Mouse (Mus musculus): ENCODE results near the gene Ptcra. TPM values are rescaled to one million over a fixed set of nuclear protein-coding genes. Genes with fewer than 3 reads are reported as not detected.
A peak's percentile ranks its signal among the peaks of the same experiment; 100 is the strongest.
"Not testable (repeated sequence)": the region's sequence is repeated elsewhere in the genome, so short reads cannot be mapped to it uniquely, and the experiment has no call there.

Ptcra gene
- total RNA-seq, 4 experiments from 2014 or later, result not detected

DNA sequence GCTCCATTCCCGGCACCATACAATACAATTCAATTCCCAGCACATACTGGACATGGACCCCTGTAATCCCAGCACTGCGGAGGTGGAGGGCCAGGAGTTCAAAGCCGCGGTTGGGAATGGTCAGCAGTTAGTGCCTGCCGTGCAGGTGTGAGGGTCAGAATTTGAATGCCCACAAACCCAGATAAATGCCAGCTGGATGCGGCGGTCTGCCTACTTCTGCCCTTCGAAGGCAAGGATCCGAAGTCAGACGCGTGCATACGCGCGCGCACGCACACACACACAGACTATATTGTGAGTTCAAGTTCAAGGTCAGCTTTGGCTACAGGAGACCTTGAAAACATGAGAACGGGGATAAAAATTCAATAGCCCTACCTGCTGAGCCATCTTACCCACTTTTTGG, 8.1 kb upstream of the Ptcra start:
- peak in 1 of 2 experiments; percentile 11 for DNase-seq (ENCODE audit: low spot score in 2 of 2)

GRCm38 (mm10) chr17:46771025-46771424, 7.5 kb upstream of the Ptcra start:
- DNase-seq (ENCODE audit: low spot score in 2 of 2), result no peak

- DNase-seq (ENCODE audit: low spot score in 2 of 2), result no peak
These were observed 7.0 kb upstream of the Ptcra start for GRCm38 (mm10) chr17:46770546-46770945.

GRCm38 (mm10) chr17:46767868-46768267, 4.4 kb upstream of the Ptcra start:
- DNase-seq (ENCODE audit: low spot score in 2 of 2), result no peak

GRCm38 (mm10) chr17:46764916-46765315, 1.4 kb upstream of the Ptcra start:
- DNase-seq (ENCODE audit: low spot score in 2 of 2), result not testable (repeated sequence)

DNA sequence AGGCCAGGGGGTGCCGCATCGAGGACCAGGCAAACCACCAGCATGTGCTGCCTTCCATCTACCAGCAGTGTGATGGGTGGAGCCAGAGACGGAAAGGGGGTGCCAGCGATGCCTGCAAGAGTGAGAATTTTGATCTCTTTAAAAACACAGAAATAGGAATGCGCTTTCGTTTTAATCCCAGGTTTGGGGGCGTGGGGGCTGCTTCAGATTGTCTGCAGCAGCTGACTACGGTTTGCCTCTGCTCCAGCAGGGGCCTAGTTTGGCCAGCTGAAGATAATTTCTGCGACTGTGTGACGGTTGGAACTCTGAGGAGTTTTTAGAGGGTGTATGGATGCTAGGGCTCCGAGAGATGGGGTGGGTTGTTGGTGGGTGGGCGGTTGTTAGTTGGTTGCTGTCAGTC, 4.8 kb downstream of the Ptcra start:
- DNase-seq (ENCODE audit: low spot score in 2 of 2), result no peak

DNA sequence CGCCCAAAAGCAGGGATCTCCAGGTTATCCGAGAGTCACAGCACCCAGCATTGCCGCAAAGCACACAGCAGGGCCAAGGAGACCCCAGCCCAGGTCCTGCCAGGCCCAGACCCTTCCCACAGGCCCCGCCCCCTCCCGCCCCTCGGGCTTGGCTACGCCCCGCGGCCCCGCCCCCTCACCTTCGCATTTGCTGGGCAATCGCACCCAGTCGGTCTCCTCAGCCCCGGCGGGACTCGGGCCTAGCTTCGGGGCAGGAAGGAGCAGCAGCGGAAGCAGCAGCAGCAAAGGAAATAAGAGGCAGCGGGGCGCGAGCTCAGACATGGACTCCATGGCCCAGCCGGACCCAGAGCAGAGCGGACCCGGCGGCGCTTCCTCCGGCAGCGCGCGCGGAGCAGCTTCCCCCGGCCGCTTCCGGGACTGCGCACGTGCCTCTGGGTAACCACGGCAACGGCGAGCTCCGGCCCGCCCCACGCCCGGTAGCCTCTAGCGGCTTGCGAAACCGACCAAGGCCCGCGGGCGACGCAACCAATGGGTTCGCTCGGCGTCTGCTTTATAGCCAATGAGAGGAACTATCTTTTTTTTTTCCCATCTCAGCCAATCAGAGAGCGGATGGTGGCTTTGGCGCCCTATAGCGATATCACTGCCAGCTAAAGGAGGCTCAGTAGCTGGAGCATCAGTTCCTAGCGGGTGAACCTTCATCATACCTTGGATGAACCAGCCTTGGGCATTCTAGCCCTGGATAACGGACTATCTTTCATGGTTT, 11.5 kb downstream of the Ptcra start, which contains the start of gene Cnpy3:
Cnpy3 (minus strand) TSS at position 421 of the 763 bp plus-strand sequence.
- peak; percentile 91 to 97 for DNase-seq (ENCODE audit: low spot score in 2 of 2)

- DNase-seq (ENCODE audit: low spot score in 2 of 2), result no peak
These were observed 12.3 kb downstream of the Ptcra start for GRCm38 (mm10) chr17:46751056-46751793.

GRCm38 (mm10) chr17:46750580-46750979, 12.9 kb downstream of the Ptcra start:
- DNase-seq (ENCODE audit: low spot score in 2 of 2), result no peak

- DNase-seq (ENCODE audit: low spot score in 2 of 2), result no peak
These were observed 14.2 kb downstream of the Ptcra start for GRCm38 (mm10) chr17:46749282-46749681.

DNA sequence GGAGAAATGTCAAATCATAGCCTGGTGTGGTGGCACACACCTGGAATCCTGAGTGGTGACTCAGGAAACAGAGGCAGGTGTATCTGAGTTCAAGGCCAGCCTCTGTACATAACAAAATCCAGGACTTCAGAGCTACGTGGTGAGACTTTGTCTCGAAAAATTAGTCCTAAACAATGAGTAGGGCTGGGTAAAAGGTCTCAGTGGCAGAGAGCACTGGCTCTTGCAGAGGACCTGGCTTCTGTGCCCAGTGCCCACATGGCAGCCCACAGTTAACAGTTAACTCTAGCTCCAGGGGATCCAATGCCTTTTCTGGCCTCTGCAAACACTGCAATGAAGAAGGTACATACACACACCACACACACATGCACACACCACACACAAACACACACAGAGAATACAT, 15.7 kb downstream of the Ptcra start:
- no peak for DNase-seq (ENCODE audit: low spot score in 2 of 2)

DNA sequence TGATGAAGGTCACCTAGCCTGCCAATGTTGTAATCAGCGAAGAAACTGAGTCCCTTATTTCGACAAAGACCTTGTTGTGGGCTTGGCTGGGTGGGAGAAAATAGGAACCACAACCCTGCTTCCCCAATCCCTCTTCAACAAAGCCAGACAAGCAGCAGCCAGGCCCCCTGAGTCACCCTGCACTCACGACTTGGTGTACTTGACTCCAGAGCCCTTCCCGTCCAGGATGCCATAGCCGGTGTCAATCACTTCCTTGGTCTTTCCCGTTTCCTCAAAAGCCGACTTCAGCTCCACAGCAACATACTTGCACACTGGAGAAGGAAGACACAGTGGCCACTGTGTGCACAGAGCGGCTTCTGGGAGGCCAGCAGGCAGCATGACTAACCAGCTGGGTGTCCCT, 16.3 kb downstream of the Ptcra start:
- no peak for DNase-seq (ENCODE audit: low spot score in 2 of 2)

DNA sequence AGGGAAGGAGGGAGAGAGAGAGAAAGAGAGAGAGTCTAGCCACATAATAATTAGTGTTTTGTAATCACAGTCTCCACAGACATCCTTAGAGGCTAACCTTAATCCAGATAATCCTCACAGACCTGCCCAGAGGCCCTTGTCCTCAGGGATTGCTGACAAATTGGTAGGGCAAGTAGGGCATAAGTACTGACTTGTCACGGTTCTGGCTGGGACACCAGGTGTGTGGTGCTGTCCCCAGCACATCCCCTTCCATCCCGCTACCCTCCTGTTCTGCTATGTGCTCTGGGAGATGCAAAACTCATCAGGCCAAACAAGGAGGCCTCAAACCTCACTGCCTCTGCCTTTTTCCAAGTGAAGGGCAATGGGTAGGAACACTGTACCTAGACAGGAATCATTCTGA, 18.0 kb downstream of the Ptcra start:
- DNase-seq (ENCODE audit: low spot score in 2 of 2), result no peak

DNA sequence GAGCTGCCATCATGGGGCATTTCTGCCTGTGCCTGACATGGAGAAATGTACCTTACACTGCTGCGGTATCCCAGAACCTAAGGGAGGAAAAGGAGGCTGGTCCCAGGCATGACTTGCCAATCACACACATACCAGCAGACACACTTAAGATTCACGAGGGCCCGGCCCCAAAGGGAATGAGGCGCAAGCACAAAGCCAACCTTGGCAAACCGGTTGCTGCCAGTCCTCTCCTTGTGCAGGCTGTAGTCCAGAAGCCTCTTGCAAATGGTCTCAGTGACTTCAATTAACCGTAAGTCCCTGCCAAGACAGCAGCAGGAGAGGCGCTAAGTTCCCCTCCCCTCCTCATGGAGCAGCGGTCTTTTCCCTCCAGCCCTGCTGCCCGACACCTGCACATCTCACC, 20.5 kb downstream of the Ptcra start:
- DNase-seq (ENCODE audit: low spot score in 2 of 2), result no peak

DNA sequence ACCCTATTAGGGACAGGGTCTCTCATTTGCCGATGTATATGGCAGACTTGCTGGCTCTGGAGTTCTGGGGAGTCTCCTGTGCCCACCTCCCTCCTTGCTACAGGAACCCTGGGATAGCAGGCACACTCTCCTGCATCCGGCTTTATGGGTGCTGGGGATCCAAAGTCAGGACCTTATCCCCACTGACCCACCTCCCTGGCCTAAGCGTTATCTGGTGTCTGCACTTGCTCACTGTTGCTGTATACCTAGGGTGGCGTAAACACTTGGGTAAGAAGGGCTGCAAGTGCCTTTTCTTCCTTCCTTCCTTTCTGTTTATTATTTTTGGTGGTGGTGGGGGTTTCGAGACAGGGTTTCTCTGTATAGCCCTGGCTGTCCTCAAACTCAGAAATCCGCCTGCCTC, 22.2 kb downstream of the Ptcra start:
- no peak for DNase-seq (ENCODE audit: low spot score in 2 of 2)

DNA sequence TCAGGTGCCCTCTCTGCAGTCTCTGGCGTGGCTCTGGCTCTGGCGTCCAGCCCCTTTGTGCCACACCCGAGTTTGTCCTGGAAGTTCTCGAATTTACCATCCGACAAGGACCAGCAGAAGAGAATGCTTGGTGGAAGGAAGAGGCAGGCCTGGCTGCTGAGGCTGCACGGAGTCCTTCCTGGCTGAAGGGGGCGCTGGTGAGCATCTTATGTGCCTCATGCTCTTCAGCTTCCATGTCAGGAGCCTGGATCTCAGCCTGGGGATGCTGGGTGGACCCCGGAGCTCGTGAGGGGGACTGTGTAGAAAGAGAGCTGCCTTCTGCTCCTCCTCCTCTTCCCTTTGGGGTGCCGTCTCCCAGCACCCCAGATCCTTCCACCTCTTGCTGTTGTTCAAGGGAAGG, 27.4 kb downstream of the Ptcra start:
- no peak for DNase-seq (ENCODE audit: low spot score in 2 of 2)

- DNase-seq (ENCODE audit: low spot score in 2 of 2), result no peak
These were observed 28.2 kb downstream of the Ptcra start for GRCm38 (mm10) chr17:46735287-46735686.

- DNase-seq (ENCODE audit: low spot score in 2 of 2), result no peak
These were observed 29.5 kb downstream of the Ptcra start for GRCm38 (mm10) chr17:46734055-46734454.

GRCm38 (mm10) chr17:46728904-46729318, 34.6 kb downstream of the Ptcra start, which contains the start of gene Gnmt:
Gnmt (minus strand) TSS chr17:46729168.
- no peak for DNase-seq (ENCODE audit: low spot score in 2 of 2)

GRCm38 (mm10) chr17:46728496-46728895, 35.0 kb downstream of the Ptcra start:
- no peak for DNase-seq (ENCODE audit: low spot score in 2 of 2)

GRCm38 (mm10) chr17:46728021-46728420, 35.5 kb downstream of the Ptcra start:
- no peak for DNase-seq (ENCODE audit: low spot score in 2 of 2)

GRCm38 (mm10) chr17:46727271-46727670, 36.2 kb downstream of the Ptcra start:
- DNase-seq (ENCODE audit: low spot score in 2 of 2), result no peak
